Mouse (Mus musculus): ENCODE measurements around the gene Tff2. TPM values are rescaled to one million over a fixed set of nuclear protein-coding genes. Genes with fewer than 3 reads are reported as not detected.

Tff2 gene
- polyA plus RNA-seq, 1 experiment: 2.8 TPM

DNA sequence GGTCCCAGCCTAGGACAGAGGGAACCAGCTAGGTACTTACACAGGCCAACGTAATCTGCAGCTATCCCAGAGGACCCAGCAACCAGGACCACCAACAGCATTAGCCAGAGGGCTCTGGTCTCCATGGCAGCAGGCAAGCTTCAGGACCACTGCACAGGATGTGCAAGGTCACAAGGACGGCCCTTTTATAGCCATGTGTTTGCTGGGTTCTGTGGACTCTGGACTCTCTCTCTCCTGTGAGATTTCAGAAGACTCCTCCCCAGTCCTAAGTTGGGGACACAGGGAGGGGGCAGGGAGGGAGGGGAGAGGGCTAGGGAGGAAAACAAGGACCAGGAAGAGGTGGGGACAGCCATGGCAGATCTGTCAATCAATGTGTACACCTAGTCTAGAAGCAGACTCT is 14.6 kb downstream of the Tff2 start, which contains the start of gene Tff3:
TSS of gene Tff3 (minus strand) at position 195 of the 400 bp plus-strand sequence.
- 68% methylated on average over 2 of the region's 2 CpGs for WGBS
- H3K4me3 ChIP-seq (ENCODE audit: control insufficient read depth, insufficient read depth, low read length): no peak within 1 kb of the TSS
- H3K27me3 ChIP-seq (ENCODE audit: control insufficient read depth, insufficient read depth, low read length): no peaks in the 10 kb centered on the region
- no peaks in the 10 kb centered on the region for H3K36me3 ChIP-seq (ENCODE audit: control insufficient read depth, insufficient read depth, low read length)
- H3K4me1 ChIP-seq (replicated peaks; ENCODE audit: control insufficient read depth, insufficient read depth, low read length): no peaks in the 10 kb centered on the region
- H3K27ac ChIP-seq (ENCODE audit: control insufficient read depth, insufficient read depth, low read length): no peak within 1 kb of the TSS
- no peak for DNase-seq
- no peak for TF ChIP-seq CTCF (IDR thresholded peaks at IDR 0.05; ENCODE audit: borderline replicate concordance, control insufficient read depth, extremely low read depth, insufficient read depth, low read length, poor library complexity)
- no peak for TF ChIP-seq POLR2A (IDR thresholded peaks at IDR 0.05; ENCODE audit: control insufficient read depth, extremely low read depth, insufficient read depth, low read length, poor library complexity)

DNA sequence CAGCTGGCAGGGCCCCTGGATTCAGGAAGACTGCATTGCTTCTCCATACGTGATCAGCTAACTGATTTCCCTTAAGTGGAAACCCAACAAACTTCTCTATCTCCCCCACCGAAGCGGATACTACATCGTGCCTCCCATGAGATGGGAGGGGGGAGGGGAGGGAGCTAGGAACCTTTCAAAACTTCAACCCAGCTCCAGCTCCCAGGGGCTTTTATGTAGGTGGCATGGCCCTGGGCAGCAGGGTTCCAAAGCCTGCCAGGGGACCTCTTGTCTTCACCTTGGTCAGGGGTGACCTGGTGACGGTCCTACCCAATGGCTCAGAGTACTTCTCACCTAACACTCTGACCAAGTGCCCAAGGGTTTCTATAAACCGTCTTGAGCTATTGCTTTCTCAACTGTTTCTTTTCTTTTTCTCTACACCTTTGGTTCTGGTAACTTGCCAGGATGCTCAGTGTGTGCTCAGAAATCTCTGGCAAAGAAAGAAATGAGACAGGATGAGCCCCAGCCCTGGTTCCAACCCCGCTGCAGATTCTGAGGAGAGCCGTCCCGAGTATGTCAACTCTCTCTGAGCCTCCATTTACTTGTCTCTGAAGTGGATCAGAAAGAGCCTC is 15.3 kb downstream of the Tff2 start:
- Histone ChIP-seq H3K4me3 (ENCODE audit: control insufficient read depth, insufficient read depth, low read length) (no peak overlapping the region), H3K4me1 (replicated peaks; ENCODE audit: control insufficient read depth, insufficient read depth, low read length) (no peaks in the 10 kb centered on the region), H3K27ac (ENCODE audit: control insufficient read depth, insufficient read depth, low read length) (no peak overlapping the region), H3K36me3 (ENCODE audit: control insufficient read depth, insufficient read depth, low read length) (no peaks in the 10 kb centered on the region), H3K27me3 (ENCODE audit: control insufficient read depth, insufficient read depth, low read length) (no peaks in the 10 kb centered on the region)
- DNase-seq: no peak
- WGBS: 91% methylated on average over 9 of the region's 9 CpGs
- TF ChIP-seq POLR2A (IDR thresholded peaks at IDR 0.05; ENCODE audit: control insufficient read depth, extremely low read depth, insufficient read depth, low read length, poor library complexity) (no peak), CTCF (IDR thresholded peaks at IDR 0.05; ENCODE audit: borderline replicate concordance, control insufficient read depth, extremely low read depth, insufficient read depth, low read length, poor library complexity) (no peak)

DNA sequence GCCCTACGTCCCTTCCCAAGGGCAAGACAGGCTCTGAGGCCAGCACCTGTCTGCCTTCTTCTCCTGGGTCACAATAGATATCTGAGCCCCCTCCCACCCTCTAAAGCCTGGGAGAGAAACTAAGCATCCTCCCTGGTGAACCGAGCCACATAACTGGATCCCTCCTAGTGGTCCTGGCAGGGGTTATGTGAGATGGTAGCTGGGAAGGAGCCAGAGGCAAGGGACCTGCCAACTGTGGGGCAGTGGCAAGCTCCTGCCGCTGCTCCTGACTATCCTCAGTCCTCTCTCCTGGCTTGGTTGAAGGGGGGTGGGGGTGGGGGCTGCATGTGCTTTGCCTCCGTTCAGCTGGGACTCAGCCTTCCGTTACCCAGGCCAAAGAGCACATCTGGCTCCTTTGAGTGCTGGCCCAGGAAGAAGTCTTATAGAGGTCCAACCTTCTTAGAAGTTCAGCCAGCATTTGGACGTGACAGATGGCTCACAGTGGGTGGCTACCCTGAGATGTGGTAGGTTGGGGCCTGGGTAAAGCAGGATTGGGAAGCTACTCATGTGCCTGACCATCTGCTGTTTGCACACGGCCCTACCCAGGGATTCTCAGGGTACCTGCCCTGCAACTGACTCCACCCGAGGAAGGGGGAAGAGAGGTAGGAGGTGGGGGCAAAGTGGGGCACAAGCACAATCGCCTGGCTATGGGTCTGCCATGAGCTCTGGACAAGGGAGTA is 18.4 kb downstream of the Tff2 start:
- WGBS: 81% methylated on average over 9 of the region's 9 CpGs
- H3K27me3 ChIP-seq (ENCODE audit: control insufficient read depth, insufficient read depth, low read length): no peaks in the 10 kb centered on the region

DNA sequence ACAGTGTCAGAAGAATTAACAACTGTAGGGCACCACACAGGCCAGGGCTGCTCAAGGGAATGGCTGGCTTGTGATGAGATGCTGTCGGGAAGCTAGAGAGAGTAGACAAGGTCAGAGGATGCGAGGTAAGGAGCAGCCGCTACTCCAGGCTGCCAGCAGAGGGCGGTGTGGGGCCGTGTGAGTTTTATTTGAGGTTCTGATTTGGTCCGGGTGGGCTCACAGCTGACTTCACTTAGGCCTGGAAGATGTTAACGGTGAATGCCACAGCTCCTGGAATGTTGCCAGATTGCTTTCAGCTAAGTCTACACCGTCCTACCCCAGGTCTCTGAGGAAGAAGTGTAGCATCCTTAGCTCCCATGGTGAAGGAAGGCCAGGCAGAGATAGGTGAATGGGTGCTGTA is 22.1 kb downstream of the Tff2 start:
- H3K4me3 ChIP-seq (ENCODE audit: control insufficient read depth, insufficient read depth, low read length): no peak overlapping the region
- H3K36me3 ChIP-seq (ENCODE audit: control insufficient read depth, insufficient read depth, low read length): peaks cover 14% of the 10 kb centered on the region
- peak; percentile 67 for DNase-seq
- TF ChIP-seq CTCF (IDR thresholded peaks at IDR 0.05; ENCODE audit: borderline replicate concordance, control insufficient read depth, extremely low read depth, insufficient read depth, low read length, poor library complexity): peak; percentile 96
- TF ChIP-seq POLR2A (IDR thresholded peaks at IDR 0.05; ENCODE audit: control insufficient read depth, extremely low read depth, insufficient read depth, low read length, poor library complexity): no peak
- no peaks in the 10 kb centered on the region for H3K4me1 ChIP-seq (replicated peaks; ENCODE audit: control insufficient read depth, insufficient read depth, low read length)
- H3K27me3 ChIP-seq (ENCODE audit: control insufficient read depth, insufficient read depth, low read length): no peaks in the 10 kb centered on the region
- H3K27ac ChIP-seq (ENCODE audit: control insufficient read depth, insufficient read depth, low read length): no peak overlapping the region
- WGBS: 6% methylated on average over 8 of the region's 8 CpGs

More for the DNA sequence above, 18.4 kb downstream of the Tff2 start:
- H3K4me3 ChIP-seq (ENCODE audit: control insufficient read depth, insufficient read depth, low read length): no peak overlapping the region
- no peak overlapping the region for H3K27ac ChIP-seq (ENCODE audit: control insufficient read depth, insufficient read depth, low read length)
- TF ChIP-seq CTCF (IDR thresholded peaks at IDR 0.05; ENCODE audit: borderline replicate concordance, control insufficient read depth, extremely low read depth, insufficient read depth, low read length, poor library complexity) (no peak), POLR2A (IDR thresholded peaks at IDR 0.05; ENCODE audit: control insufficient read depth, extremely low read depth, insufficient read depth, low read length, poor library complexity) (no peak)
- H3K4me1 ChIP-seq (replicated peaks; ENCODE audit: control insufficient read depth, insufficient read depth, low read length): no peaks in the 10 kb centered on the region
- DNase-seq: no peak
- H3K36me3 ChIP-seq (ENCODE audit: control insufficient read depth, insufficient read depth, low read length): no peaks in the 10 kb centered on the region

DNA sequence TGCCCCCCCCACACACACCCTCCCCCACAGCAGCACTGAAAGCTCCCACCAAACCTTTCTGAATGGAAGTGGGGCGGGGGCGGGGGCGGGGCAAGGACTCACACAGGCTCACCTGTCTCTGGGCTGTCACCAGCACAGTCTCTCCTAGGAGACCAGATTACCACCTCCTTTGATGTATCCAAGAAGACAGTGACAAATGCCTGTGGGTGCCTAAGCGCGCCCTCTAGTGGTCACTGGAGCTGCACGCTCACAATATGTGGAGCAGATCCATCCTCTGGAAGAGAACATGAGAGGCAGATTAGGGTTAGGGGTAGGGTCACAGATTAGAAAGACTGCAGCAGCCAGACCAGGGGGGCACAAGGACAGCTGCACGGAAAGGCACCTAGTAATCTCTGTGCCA is 24.7 kb downstream of the Tff2 start:
- 9% methylated on average over 7 of the region's 7 CpGs for WGBS
- Histone ChIP-seq H3K4me3 (ENCODE audit: control insufficient read depth, insufficient read depth, low read length) (no peak overlapping the region), H3K36me3 (ENCODE audit: control insufficient read depth, insufficient read depth, low read length) (peaks cover 39% of the 10 kb centered on the region), H3K27me3 (ENCODE audit: control insufficient read depth, insufficient read depth, low read length) (no peaks in the 10 kb centered on the region), H3K4me1 (replicated peaks; ENCODE audit: control insufficient read depth, insufficient read depth, low read length) (no peaks in the 10 kb centered on the region), H3K27ac (ENCODE audit: control insufficient read depth, insufficient read depth, low read length) (no peak overlapping the region)
- peak; percentile 82 for DNase-seq
- TF ChIP-seq CTCF (IDR thresholded peaks at IDR 0.05; ENCODE audit: borderline replicate concordance, control insufficient read depth, extremely low read depth, insufficient read depth, low read length, poor library complexity) (peak; percentile 84; the same call in 1 of the 2 replicates), POLR2A (IDR thresholded peaks at IDR 0.05; ENCODE audit: control insufficient read depth, extremely low read depth, insufficient read depth, low read length, poor library complexity) (no peak)

DNA sequence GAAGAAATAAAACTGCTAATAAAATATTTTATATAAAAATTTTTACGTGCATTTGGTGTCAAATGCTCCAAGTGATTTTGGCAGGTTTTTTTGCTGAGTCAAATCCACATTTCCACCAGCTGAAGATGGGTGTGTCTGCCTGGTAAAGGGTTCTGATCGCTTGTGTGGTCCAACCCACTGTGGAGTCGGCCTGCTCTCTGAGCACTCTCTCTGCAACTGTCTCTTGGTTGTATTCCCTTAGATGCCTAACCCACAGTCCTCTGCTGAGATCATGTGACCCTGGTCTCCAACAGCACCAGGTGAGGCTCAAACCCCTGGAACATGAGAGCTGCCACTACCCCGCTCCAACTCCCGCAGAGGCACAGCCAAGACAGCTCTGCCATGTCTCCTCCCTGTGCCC is 26.1 kb downstream of the Tff2 start:
- WGBS: 93% methylated on average over 5 of the region's 5 CpGs
- H3K4me1 ChIP-seq (replicated peaks; ENCODE audit: control insufficient read depth, insufficient read depth, low read length): no peaks in the 10 kb centered on the region
- no peak for DNase-seq
- H3K27me3 ChIP-seq (ENCODE audit: control insufficient read depth, insufficient read depth, low read length): no peaks in the 10 kb centered on the region
- no peak overlapping the region for H3K4me3 ChIP-seq (ENCODE audit: control insufficient read depth, insufficient read depth, low read length)
- H3K36me3 ChIP-seq (ENCODE audit: control insufficient read depth, insufficient read depth, low read length): peaks cover 54% of the 10 kb centered on the region
- TF ChIP-seq POLR2A (IDR thresholded peaks at IDR 0.05; ENCODE audit: control insufficient read depth, extremely low read depth, insufficient read depth, low read length, poor library complexity) (no peak), CTCF (IDR thresholded peaks at IDR 0.05; ENCODE audit: borderline replicate concordance, control insufficient read depth, extremely low read depth, insufficient read depth, low read length, poor library complexity) (no peak)
- no peak overlapping the region for H3K27ac ChIP-seq (ENCODE audit: control insufficient read depth, insufficient read depth, low read length)

Data from thymus, adult 2 months (tissue).